8 mouse cellular contexts compared by ENCODE assay signal in genomic region chr9:102505700-102506585, GRCm38 (mm10). TPM values are rescaled to one million over a fixed set of nuclear protein-coding genes. Genes with fewer than 3 reads are reported as not detected.
A peak's percentile ranks its signal among the peaks of the same experiment; 100 is the strongest.
DNase-seq lines count a peak whose midpoint lies in the region; ATAC-seq and TF ChIP-seq lines count a peak whose summit lies in the region.

TSS of gene Ky (plus strand) at chr9:102505750.

- H3K27me3 ChIP-seq in cerebellum, adult 2 months (ENCODE audit: control insufficient read depth, insufficient read depth, low read length) = no peaks in the 10 kb centered on the region
- peaks cover 19% of the 10 kb centered on the region; the same call in 1 of the 2 replicates for H3K27me3 ChIP-seq in hindbrain, embryonic 15.5 days

- DNase-seq in left cerebral cortex, postnatal 25 days (ENCODE audit: low spot score in 2 of 2) = peak; percentile 32 to 39
- DNase-seq in left cerebral cortex, adult 8-10 months (ENCODE audit: low spot score in 2 of 2) = no peak
- DNase-seq in cerebellum, adult 2 months = peak; percentile 61 to 63
- DNase-seq in gastrocnemius, adult 8-10 months (ENCODE audit: low spot score in 2 of 2) = peak; percentile 82 to 90
- peak; percentile 30 for DNase-seq in mesoderm, embryonic 11.5 days (ENCODE audit: low read depth, low spot score)
- no peak for DNase-seq in urinary bladder, postnatal 4 days (ENCODE audit: low spot score in 2 of 2)
- DNase-seq in lung, postnatal 25 days (ENCODE audit: low spot score) = no peak

- peak within 1 kb of the TSS; percentile 44 for H3K9ac ChIP-seq in hindbrain, embryonic 15.5 days

- H3K36me3 ChIP-seq in hindbrain, embryonic 15.5 days = no peaks in the 10 kb centered on the region

- TF ChIP-seq CTCF in cerebellum, adult 2 months (IDR thresholded peaks at IDR 0.05; ENCODE audit: borderline replicate concordance, insufficient read depth, low read depth, low read length) = no peak

- no peaks in the 10 kb centered on the region for H3K9me3 ChIP-seq in hindbrain, embryonic 15.5 days

- TF ChIP-seq POLR2A in cerebellum, adult 2 months (IDR thresholded peaks at IDR 0.05; ENCODE audit: borderline replicate concordance, insufficient read depth, low read length) = no peak

- intact Hi-C loops in left cerebral cortex, postnatal 25 days (cut with DNase I) = loop anchor here (5.0 kb wide), 1 partner anchor 104 kb away; no protein-coding TSS in a partner anchor

- 1% methylated on average over 63 of the region's 63 CpGs for WGBS in cerebellum, adult 2 months
- WGBS in hindbrain, embryonic 15.5 days = 3% methylated on average over 62 of the region's 63 CpGs

- H3K4me3 ChIP-seq in cerebellum, adult 2 months (replicated peaks; ENCODE audit: insufficient read depth, low read depth, low read length) = peak within 1 kb of the TSS; percentile 64
- H3K4me3 ChIP-seq in hindbrain, embryonic 15.5 days = peak within 1 kb of the TSS; percentile 44

- peak within 1 kb of the TSS; percentile 92 for H3K4me2 ChIP-seq in hindbrain, embryonic 15.5 days

- peak within 1 kb of the TSS; percentile 13 for H3K27ac ChIP-seq in cerebellum, adult 2 months (ENCODE audit: insufficient read depth, low read length)
- H3K27ac ChIP-seq in hindbrain, embryonic 15.5 days (replicated peaks) = 0 out of 2 replicates have a peak within 1 kb of the TSS, but pooled peaks have one; percentile 3

- peak; percentile 84 for ATAC-seq in hindbrain, embryonic 15.5 days (ENCODE audit: low FRiP score, low read depth)

- H3K4me1 ChIP-seq in cerebellum, adult 2 months (ENCODE audit: control insufficient read depth, insufficient read depth, low read length) = peaks cover 8% of the 10 kb centered on the region
- peaks cover 12% of the 10 kb centered on the region for H3K4me1 ChIP-seq in hindbrain, embryonic 15.5 days (replicated peaks)

RNA-seq across cellular contexts. Expression of gene Ky, which starts in this region (rescaled TPM):
- total RNA-seq in left cerebral cortex, postnatal 25 days (2021) = 1 to 10 TPM; 2.6 to 4.4 TPM
- 1 to 10 TPM; 1.7 to 5.1 (median 2.1) TPM for total RNA-seq in left cerebral cortex, adult 8-10 months (2022)
- 3.3 and 3.7 TPM in 2 replicates for polyA plus RNA-seq in cerebellum, adult 2 months (2012; rRNA removed)
- 100 to 1,000 TPM in 3 of 4 experiments, 10 to 100 TPM in 1; 68.4 to 165 (median 129) TPM for total RNA-seq in gastrocnemius, adult 8-10 months (2022)
- polyA plus RNA-seq in hindbrain, embryonic 15.5 days (2015; fragmentation: Nextera tagmentation; extraction: Ambion mirVana) = 1.2 and 1.5 TPM in 2 replicates

Comparison
In these comparisons a context has a peak if more than half of its experiments do, and no peak if none do; other contexts are left out.
1. RNA of gene Ky (total RNA-seq): 68.4 to 165 TPM in gastrocnemius, adult 8-10 months; 2.6 to 4.4 TPM in left cerebral cortex, postnatal 25 days and 1.7 to 5.1 TPM in left cerebral cortex, adult 8-10 months; every median in the first group is over 10 times any median in the second.
2. DNase-seq: peak in left cerebral cortex, postnatal 25 days (2 of 2), cerebellum, adult 2 months (2 of 2), gastrocnemius, adult 8-10 months (2 of 2) and mesoderm, embryonic 11.5 days (single experiment); none in left cerebral cortex, adult 8-10 months (0 of 2), urinary bladder, postnatal 4 days (0 of 2) and lung, postnatal 25 days (single experiment).